Mouse (Mus musculus): ENCODE results near the gene Gm17093.
"Not testable (repeated sequence)": the region's sequence is repeated elsewhere in the genome, so short reads cannot be mapped to it uniquely, and the experiment has no call there.

The Gm17093 gene

GRCm38 (mm10) chr14:44517976-44518375 is at the start of gene Gm17093:
Gm17093 (plus strand) TSS chr14:44518276.
- not testable (repeated sequence) for DNase-seq

- DNase-seq, result not testable (repeated sequence)
These were observed 25.9 kb upstream of the Gm17093 start, which contains the start of gene BC061237 for GRCm38 (mm10) chr14:44492163-44492562. BC061237 (plus strand) TSS chr14:44492463.

GRCm38 (mm10) chr14:44547961-44548360 is 29.9 kb downstream of the Gm17093 start:
- DNase-seq, result not testable (repeated sequence)
